Mouse (Mus musculus) retina, postnatal 1 day (tissue): ENCODE results near the gene Abcf3.

ENCODE experiments used
- DNase-seq: peaks from one replicate; pipeline ENCODE4 v3.0.0-alpha.2; 2012

The Abcf3 gene

DNA sequence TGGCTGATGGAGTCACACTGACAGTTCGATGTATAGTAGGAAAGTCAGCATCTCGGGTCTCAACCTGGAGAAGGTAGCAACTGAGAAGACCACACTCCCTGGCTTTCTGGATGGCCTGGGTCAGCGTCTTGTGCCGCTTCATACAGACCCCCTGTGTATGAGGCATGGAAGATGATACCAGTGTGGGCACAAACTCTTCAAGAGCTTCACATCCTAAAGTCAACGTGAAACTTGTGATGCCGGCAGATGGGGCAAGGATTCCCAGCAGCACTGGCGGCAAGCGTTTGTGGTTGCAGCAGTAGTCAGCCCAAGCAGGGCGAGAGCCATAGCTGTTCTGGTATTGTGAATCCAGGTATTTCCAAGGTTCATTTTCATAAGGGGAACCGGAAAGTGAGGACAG, 2.7 kb upstream of the Abcf3 start:
- no peak for DNase-seq

- no peak for DNase-seq
These were observed 954 bp upstream of the Abcf3 start for GRCm38 (mm10) chr16:20547423-20547822.

DNA sequence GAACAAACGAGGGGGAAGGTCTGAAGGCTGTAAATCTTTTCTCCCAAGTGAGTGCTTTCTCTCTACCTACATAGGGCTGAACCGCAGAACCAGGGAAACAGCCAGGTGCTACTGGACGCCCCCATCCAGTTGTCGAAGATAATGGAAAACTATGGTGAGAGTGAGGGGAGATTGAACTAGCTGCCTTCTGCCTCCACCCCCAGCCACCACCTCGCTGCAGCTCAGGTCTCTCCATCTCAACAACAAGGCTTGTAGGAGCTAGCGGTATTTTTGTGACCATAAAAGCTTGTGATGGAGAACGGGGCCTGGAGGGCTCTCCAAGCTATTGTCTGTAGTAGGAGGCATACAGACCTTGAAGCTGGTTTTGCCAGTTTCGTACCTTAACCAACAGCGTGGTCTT, 784 bp downstream of the Abcf3 start:
- DNase-seq: no peak

DNA sequence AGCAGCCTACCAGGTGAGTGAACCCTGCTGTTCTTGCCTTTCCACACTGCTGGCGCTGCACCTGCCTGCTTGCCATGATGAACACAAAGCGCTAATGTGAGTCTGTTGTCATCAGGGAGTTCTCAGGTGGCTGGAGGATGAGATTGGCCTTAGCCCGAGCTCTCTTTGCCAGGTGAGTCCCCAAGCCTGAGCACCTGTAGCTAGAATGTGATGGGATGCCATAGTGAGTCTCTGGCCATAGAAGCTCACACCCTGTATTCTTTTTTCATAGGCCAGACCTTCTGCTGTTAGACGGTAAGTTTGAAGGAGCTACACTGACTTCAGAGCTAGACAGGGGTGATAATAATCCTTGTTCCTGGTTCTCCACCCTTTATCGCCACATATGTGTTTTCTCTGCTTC, 3.3 kb downstream of the Abcf3 start:
- DNase-seq: no peak

- DNase-seq: no peak
These were observed 4.2 kb downstream of the Abcf3 start for GRCm38 (mm10) chr16:20552594-20552993.

GRCm38 (mm10) chr16:20555000-20555399, 6.6 kb downstream of the Abcf3 start:
- DNase-seq: no peak

DNA sequence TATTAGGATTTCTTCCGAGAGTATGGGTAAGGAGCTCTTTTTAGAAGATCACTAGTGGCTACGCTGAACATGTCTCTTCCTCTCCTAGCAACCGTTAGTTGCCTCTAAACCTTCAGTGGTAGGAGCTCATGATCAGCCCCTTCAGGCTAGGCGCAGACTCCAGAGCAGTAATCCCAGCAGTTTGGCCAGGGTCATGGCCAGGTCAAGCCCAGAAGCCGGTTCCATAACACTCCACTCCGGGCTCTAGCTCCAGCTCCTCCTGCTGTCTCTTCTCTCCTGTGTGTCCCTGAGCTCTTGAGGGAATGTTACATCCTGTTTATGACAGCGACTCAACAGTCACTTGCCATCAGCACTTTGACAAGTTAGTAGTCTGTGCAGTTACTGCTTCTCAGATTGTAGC, 9.0 kb downstream of the Abcf3 start:
- no peak for DNase-seq

DNA sequence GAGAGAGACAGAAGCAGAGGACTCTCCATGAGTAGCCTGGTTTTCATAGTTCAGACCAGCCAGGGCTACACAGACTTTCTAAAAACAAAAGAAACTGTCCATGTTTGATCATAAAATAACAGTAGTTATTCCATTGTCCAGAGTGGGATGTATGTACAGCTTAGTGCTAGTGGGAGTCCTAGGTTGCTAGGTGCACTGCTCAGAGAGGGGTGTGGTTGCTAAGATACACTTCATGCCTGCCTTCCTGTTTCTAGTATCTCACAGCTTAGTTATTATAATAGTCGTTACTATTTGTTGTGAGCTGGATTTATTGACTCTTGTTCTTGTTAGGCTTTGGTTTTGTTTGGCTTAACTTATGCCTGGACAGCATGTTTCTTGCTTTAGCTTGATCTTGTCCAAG, 16.7 kb downstream of the Abcf3 start:
- DNase-seq: no peak

DNA sequence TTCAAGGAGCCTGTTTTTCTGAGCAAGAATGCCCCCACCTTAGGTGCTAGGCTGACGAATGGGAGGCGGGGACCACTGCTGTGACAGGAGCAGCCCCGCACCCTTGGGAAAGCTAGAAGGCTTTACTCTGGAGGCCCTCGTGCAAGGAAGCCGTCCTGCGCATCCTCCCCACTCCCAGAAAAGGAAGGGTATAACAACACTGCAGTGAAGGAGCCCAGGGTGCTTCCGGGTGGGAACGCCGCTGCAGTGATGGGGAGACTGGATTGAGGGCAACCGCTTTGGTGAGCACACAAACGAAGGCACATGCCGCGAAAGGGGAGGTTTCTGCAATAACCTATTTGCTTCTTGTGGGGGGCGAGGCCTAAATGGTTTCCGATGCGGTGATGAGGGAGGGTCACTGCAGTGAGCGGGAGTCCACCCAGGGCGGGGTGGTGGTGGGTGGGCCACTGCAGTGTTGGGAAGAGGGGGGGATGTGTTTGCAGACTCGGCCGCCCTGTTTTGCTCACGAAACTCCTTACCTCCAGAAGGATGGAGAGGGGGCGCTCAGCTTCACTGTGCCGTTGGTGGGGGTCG, 41.1 kb downstream of the Abcf3 start, which contains the start of gene Vwa5b2:
TSS of gene Vwa5b2 (plus strand) at position 106 of the 573 bp plus-strand sequence.
- peak; percentile 59 for DNase-seq

GRCm38 (mm10) chr16:20589939-20590679, 41.7 kb downstream of the Abcf3 start:
- peak; percentile 69 for DNase-seq

- no peak for DNase-seq
These were observed 42.3 kb downstream of the Abcf3 start for GRCm38 (mm10) chr16:20590680-20591038.

GRCm38 (mm10) chr16:20591076-20591705, 42.8 kb downstream of the Abcf3 start:
- DNase-seq: peak; percentile 25

DNA sequence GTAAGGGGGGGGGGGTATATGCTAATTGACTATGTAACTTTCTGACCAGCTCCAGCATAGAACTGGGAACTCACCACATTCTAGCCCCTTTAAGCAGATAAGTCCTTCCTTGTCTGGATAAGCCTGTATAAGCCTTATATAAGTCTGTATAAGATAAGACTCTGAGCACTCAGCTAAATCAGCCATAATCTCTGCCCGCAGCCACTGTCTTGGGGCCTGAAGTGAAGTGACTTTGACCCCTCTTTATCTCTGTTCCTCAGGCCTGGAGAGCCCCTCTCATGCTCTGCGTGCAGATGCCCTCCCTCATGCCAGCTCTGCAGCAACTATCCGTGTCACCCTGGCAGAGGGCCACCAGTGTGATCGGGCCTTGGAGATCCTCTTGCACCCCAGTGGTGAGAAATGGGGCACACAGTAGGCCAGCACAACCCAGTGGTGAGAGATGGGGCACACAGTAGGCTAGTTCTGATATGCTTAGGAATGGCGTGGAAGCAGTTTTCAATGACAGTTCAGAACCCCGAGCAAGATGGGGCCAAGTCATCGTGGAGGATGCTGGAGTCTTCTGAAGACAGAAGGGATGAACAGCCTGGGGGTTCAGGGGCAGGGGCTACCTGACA, 46.8 kb downstream of the Abcf3 start:
- DNase-seq: peak; percentile 58

DNA sequence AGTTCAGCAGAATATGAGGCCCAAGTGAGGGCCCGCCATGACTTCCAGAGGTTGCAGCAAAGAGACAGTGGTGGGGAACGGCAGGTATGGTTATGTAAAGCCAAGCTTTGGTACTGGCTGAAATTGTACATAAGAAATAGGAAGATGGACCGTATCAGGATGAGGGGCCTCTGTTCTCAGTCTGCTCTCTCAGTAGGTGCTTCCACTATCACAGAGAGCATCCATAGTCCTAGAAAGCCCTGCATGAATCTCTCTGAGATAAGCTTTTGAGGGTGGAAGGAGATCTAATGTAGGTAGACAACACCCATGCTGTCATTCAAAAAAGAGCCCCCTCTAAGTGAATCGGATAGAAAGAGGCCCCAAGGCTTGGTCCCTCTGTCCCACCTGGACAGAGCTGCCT, 47.4 kb downstream of the Abcf3 start:
- no peak for DNase-seq

- DNase-seq: no peak
These were observed 48.5 kb downstream of the Abcf3 start for GRCm38 (mm10) chr16:20596687-20597441.

GRCm38 (mm10) chr16:20600511-20600910, 52.1 kb downstream of the Abcf3 start:
- DNase-seq: no peak

DNA sequence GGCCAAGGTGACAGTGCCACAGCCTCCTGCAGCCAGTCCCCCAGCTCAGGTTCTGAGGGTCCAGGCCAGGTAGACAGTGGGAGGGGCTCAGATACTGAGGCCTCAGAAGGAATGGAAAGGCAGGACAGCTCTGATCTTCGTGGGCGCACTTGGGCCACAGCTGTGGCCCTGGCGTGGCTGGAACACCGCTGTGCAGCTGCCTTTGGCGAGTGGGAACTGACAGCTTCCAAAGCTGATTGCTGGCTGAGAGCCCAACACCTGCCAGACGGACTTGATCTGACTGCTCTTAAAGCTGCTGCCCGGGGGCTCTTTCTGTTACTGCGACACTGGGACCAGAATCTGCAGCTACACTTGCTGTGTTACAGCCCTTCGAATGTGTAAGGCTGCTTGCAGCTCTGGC, 56.3 kb downstream of the Abcf3 start:
- DNase-seq: peak; percentile 44

GRCm38 (mm10) chr16:20610501-20611356, 62.4 kb downstream of the Abcf3 start:
- DNase-seq: peak; percentile 93
